Mouse (Mus musculus) CH12.LX (cell line): ENCODE measurements around the gene Trpt1.

Source experiments
- CTCF ChIP-seq, 2 experiments: IDR thresholded peaks in 1 of 2; conservative IDR thresholded peaks in 1 of 2; 2 replicates each; pipeline ENCODE4 v1.5.1; 2011 to 2012; ENCODE audit warnings: low read depth in 2 of 2, low read length in 2 of 2, improper control_type of control experiment in 1 of 2, inconsistent platforms in 1 of 2, mild to moderate bottlenecking in 1 of 2, moderate library complexity in 1 of 2
- EP300 ChIP-seq: IDR thresholded peaks from 2 replicates; pipeline ENCODE4 v1.6.1; 2011; ENCODE audit warnings: low read length, improper control_type of control experiment
- NELFE ChIP-seq: IDR thresholded peaks from 2 replicates; pipeline ENCODE4 v1.6.1; 2011; ENCODE audit warnings: low read depth, low read length, improper control_type of control experiment
- USF1 ChIP-seq: IDR thresholded peaks from 2 replicates; pipeline ENCODE4 v1.6.1; 2014; ENCODE audit warnings: low read depth, mild to moderate bottlenecking, inconsistent platforms, low read length, improper control_type of control experiment
- ZC3H11A ChIP-seq: IDR thresholded peaks from 2 replicates; pipeline ENCODE4 v1.6.1; 2012; ENCODE audit warnings: low read depth, mild to moderate bottlenecking, inconsistent platforms, low read length, improper control_type of control experiment

GRCm38 (mm10) chr19:7029531-7029930 is 33.6 kb downstream of the Trpt1 start:
- TF ChIP-seq ZC3H11A (no peak), CTCF (conservative IDR thresholded peaks at IDR 0.05 in 1 of 2, IDR thresholded peaks at IDR 0.05 in 1 of 2; ENCODE audit: low read depth in 2 of 2, low read length in 2 of 2) (no peak), NELFE (no peak), EP300 (no peak), USF1 (no peak)
